Mouse (Mus musculus) CH12.LX (cell line): ENCODE measurements at regions not wholly inside any gene's neighbourhood (a gene's known extent, or its start where the extent isn't known, plus 50 kb on each side); places are given as distances from the start of the nearest gene placed in this dataset.

ENCODE experiments used
- DNase-seq: peaks from one replicate; pipeline ENCODE4 v3.0.0-alpha.2; 2013; ENCODE audit errors: extremely low read depth
- H3K27ac ChIP-seq: 2 replicates; pipeline ENCODE4 v1.5.1; 2012; ENCODE audit warnings: low read depth, mild to moderate bottlenecking, control low read depth, moderate library complexity; ENCODE audit not compliant: insufficient read depth
- H3K27me3 ChIP-seq: replicated peaks from 2 replicates; pipeline ENCODE3; 2012; ENCODE audit warnings: inconsistent platforms
- H3K36me3 ChIP-seq, 2 experiments: replicated peaks in 1 of 2; 2 replicates each; pipeline versions ENCODE3 to v1.6.1; 2012; ENCODE audit warnings: inconsistent platforms in 1 of 2, low read length in 1 of 2, mild to moderate bottlenecking in 1 of 2, mixed read lengths in 1 of 2, moderate library complexity in 1 of 2; ENCODE audit not compliant: control insufficient read depth in 1 of 2, insufficient read depth in 1 of 2
- H3K4me1 ChIP-seq, 2 experiments: 2 replicates each; pipeline ENCODE4 v1.6.1; 2012; ENCODE audit warnings: inconsistent platforms in 1 of 2, moderate library complexity in 1 of 2; ENCODE audit not compliant: insufficient read depth in 2 of 2, control insufficient read depth in 1 of 2
- H3K4me2 ChIP-seq: 2 replicates; pipeline ENCODE4 v1.6.1; 2012; ENCODE audit warnings: low read depth, mild to moderate bottlenecking, control low read depth; ENCODE audit not compliant: poor library complexity, insufficient read depth, severe bottlenecking
- H3K4me3 ChIP-seq, 3 experiments: fragments of 150-350 bp in 1 of 3; sonication (generic) in 1 of 3; replicated peaks in 1 of 3; 2 replicates each; pipeline versions ENCODE3 to v1.5.1; 2011 to 2012; ENCODE audit warnings: low read depth in 2 of 3, low read length in 2 of 3, mild to moderate bottlenecking in 2 of 3, moderate library complexity in 2 of 3, control low read depth in 1 of 3, improper control_type of control experiment in 1 of 3, inconsistent platforms in 1 of 3, mixed read lengths in 1 of 3; ENCODE audit not compliant: poor library complexity in 1 of 3
- H3K79me2 ChIP-seq: replicated peaks from 2 replicates; pipeline ENCODE4 v1.6.1; 2012; ENCODE audit warnings: mild to moderate bottlenecking, moderate library complexity; ENCODE audit not compliant: control insufficient read depth, poor library complexity, insufficient read depth, severe bottlenecking; ENCODE audit errors: extremely low read depth
- H3K9ac ChIP-seq: 2 replicates; pipeline ENCODE4 v1.6.1; 2012; ENCODE audit warnings: low read depth, mild to moderate bottlenecking, control low read depth, moderate library complexity; ENCODE audit not compliant: insufficient read depth
- H3K9me3 ChIP-seq: replicated peaks from 2 replicates; pipeline ENCODE3; 2012; ENCODE audit warnings: low read length, inconsistent platforms, mixed read lengths
- CHD1 ChIP-seq: IDR thresholded peaks from 2 replicates; pipeline ENCODE4 v1.6.1; 2012; ENCODE audit warnings: low read depth, low read length, improper control_type of control experiment, inconsistent platforms
- CHD2 ChIP-seq: IDR thresholded peaks from 2 replicates; pipeline ENCODE4 v1.6.1; 2011; ENCODE audit warnings: low read length, improper control_type of control experiment
- CTCF ChIP-seq, 2 experiments: IDR thresholded peaks in 1 of 2; conservative IDR thresholded peaks in 1 of 2; 2 replicates each; pipeline ENCODE4 v1.5.1; 2011 to 2012; ENCODE audit warnings: low read depth in 2 of 2, low read length in 2 of 2, improper control_type of control experiment in 1 of 2, inconsistent platforms in 1 of 2, mild to moderate bottlenecking in 1 of 2, moderate library complexity in 1 of 2
- E2F4 ChIP-seq: IDR thresholded peaks from 2 replicates; pipeline ENCODE4 v1.6.1; 2011; ENCODE audit warnings: low read depth, low read length, improper control_type of control experiment; ENCODE audit not compliant: insufficient replicate concordance
- ELF1 ChIP-seq: IDR thresholded peaks from 2 replicates; pipeline ENCODE4 v1.6.1; 2014; ENCODE audit warnings: low read depth, mild to moderate bottlenecking, inconsistent platforms, low read length, improper control_type of control experiment
- EP300 ChIP-seq: IDR thresholded peaks from 2 replicates; pipeline ENCODE4 v1.6.1; 2011; ENCODE audit warnings: low read length, improper control_type of control experiment
- GABPA ChIP-seq: IDR thresholded peaks from 2 replicates; pipeline ENCODE4 v1.6.1; 2012; ENCODE audit warnings: low read depth, low read length, improper control_type of control experiment, inconsistent platforms; ENCODE audit not compliant: insufficient replicate concordance
- HCFC1 ChIP-seq: IDR thresholded peaks from 2 replicates; pipeline ENCODE4 v1.6.1; 2012; ENCODE audit warnings: low read depth, mild to moderate bottlenecking, inconsistent platforms, low read length, improper control_type of control experiment
- JUN ChIP-seq: IDR thresholded peaks from 2 replicates; pipeline ENCODE4 v1.6.1; 2011; ENCODE audit warnings: low read depth, mild to moderate bottlenecking, low read length, improper control_type of control experiment, moderate library complexity; ENCODE audit not compliant: insufficient read depth
- MAFK ChIP-seq: IDR thresholded peaks from 2 replicates; pipeline ENCODE4 v1.6.1; 2011; ENCODE audit warnings: low read length, improper control_type of control experiment; ENCODE audit not compliant: insufficient replicate concordance
- MEF2A ChIP-seq: IDR thresholded peaks from 2 replicates; pipeline ENCODE4 v1.6.1; 2014; ENCODE audit warnings: low read depth, mild to moderate bottlenecking, inconsistent platforms, low read length, improper control_type of control experiment, borderline replicate concordance
- MYC ChIP-seq: IDR thresholded peaks from 2 replicates; pipeline ENCODE4 v1.6.1; 2011; ENCODE audit warnings: low read depth, mild to moderate bottlenecking, improper control_type of control experiment, low read length
- NELFE ChIP-seq: IDR thresholded peaks from 2 replicates; pipeline ENCODE4 v1.6.1; 2011; ENCODE audit warnings: low read depth, low read length, improper control_type of control experiment
- NRF1 ChIP-seq: IDR thresholded peaks from 2 replicates; pipeline ENCODE4 v1.6.1; 2014; ENCODE audit warnings: low read depth, mild to moderate bottlenecking, inconsistent platforms, low read length, improper control_type of control experiment, moderate library complexity
- PAX5 ChIP-seq: IDR thresholded peaks from 2 replicates; pipeline ENCODE4 v1.6.1; 2012; ENCODE audit warnings: low read length, inconsistent platforms, mixed read lengths
- POLR2A ChIP-seq: IDR thresholded peaks from 2 replicates; pipeline ENCODE4 v1.6.1; 2011; ENCODE audit warnings: low read depth, mild to moderate bottlenecking, improper control_type of control experiment, low read length
- POLR2AphosphoS2 ChIP-seq: IDR thresholded peaks from 2 replicates; pipeline ENCODE4 v1.6.1; 2011; ENCODE audit warnings: low read depth, low read length, improper control_type of control experiment
- RCOR1 ChIP-seq: conservative IDR thresholded peaks from 2 replicates; pipeline ENCODE4 v1.6.1; 2012; ENCODE audit warnings: low read depth, mild to moderate bottlenecking, inconsistent platforms, low read length, improper control_type of control experiment
- SMC3 ChIP-seq: IDR thresholded peaks from 2 replicates; pipeline ENCODE4 v1.6.1; 2011; ENCODE audit warnings: low read depth, low read length, improper control_type of control experiment
- TBP ChIP-seq: conservative IDR thresholded peaks from 2 replicates; pipeline ENCODE4 v1.6.1; 2011; ENCODE audit warnings: low read depth, low read length, improper control_type of control experiment
- UBTF ChIP-seq: IDR thresholded peaks from 2 replicates; pipeline ENCODE4 v1.6.1; 2012; ENCODE audit warnings: low read depth, mild to moderate bottlenecking, inconsistent platforms, low read length, improper control_type of control experiment, moderate library complexity
- USF2 ChIP-seq: conservative IDR thresholded peaks from 2 replicates; pipeline ENCODE4 v1.6.1; 2011; ENCODE audit warnings: low read depth, low read length, improper control_type of control experiment
- ZMIZ1 ChIP-seq: IDR thresholded peaks from 2 replicates; pipeline ENCODE4 v1.6.1; 2012; ENCODE audit warnings: low read depth, mild to moderate bottlenecking, inconsistent platforms, low read length, improper control_type of control experiment
- ZNF384 ChIP-seq: IDR thresholded peaks from 2 replicates; pipeline ENCODE4 v1.6.1; 2012; ENCODE audit warnings: low read depth, low read length, improper control_type of control experiment, inconsistent platforms
- dilution Hi-C: fragments of 300-500 bp; cut with MboI; formaldehyde crosslinking; loops from 2 replicates; pipeline ENCODE4 v1.14.3; 2020; ENCODE audit warnings: low sequenced_read_pairs; ENCODE audit not compliant: extremely low pct_unique_long_range_greater_than_20kb, extremely low pct_ligation_motif_present
- in situ Hi-C: fragments of 300-500 bp; cut with MboI; formaldehyde crosslinking; loops from 3 replicates; pipeline ENCODE4 v1.14.3; 2019; ENCODE audit warnings: low sequenced_read_pairs, low pct_ligation_motif_present, low pct_unique_long_range_greater_than_20kb, mixed read lengths

DNA sequence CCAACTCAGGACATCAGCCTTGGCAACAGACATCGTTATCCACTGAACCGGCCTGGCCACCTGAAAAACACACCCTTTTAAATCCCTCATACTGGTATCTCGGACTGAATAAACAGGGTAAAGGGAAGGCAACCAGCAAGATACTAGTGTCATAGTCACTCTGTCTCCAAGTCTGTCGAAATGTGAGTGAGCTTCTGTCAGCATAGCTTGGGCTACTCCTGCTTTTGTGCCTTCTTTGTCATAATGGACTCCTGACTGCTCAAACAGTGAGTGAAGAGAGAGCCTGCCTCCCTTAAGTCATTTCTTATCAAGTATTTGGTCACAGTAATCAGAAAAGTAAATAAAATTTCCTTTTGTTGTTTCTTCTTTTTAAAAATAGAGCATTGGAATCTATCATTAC lies 53.0 kb upstream of the Lsm8 start:
- Histone ChIP-seq H3K36me3 (no peaks in the 10 kb centered on the region), H3K9me3 (no peaks in the 10 kb centered on the region), H3K27me3 (no peaks in the 10 kb centered on the region), H3K27ac (no peak overlapping the region), H3K9ac (no peak overlapping the region), H3K4me1 (peaks cover 3 to 5% of the 10 kb centered on the region in 2 experiments; a peak in 1 of 4 replicates), H3K4me3 (no peak overlapping the region), H3K79me2 (no peaks in the 10 kb centered on the region), H3K4me2 (peak overlapping the region; percentile 21; the same call in 1 of the 2 replicates)
- in situ Hi-C loops (no loop called here), dilution Hi-C loops (no loop called here)
- no peak for TF ChIP-seq POLR2A
- TF ChIP-seq RCOR1, result no peak
- TF ChIP-seq CHD2, result no peak
- TF ChIP-seq NRF1, result no peak
- TF ChIP-seq MYC, result no peak
- TF ChIP-seq ZNF384, result no peak
- TF ChIP-seq NELFE, result no peak
- TF ChIP-seq MEF2A, result no peak
- TF ChIP-seq CHD1, result no peak
- no peak for TF ChIP-seq SMC3
- no peak for DNase-seq

DNA sequence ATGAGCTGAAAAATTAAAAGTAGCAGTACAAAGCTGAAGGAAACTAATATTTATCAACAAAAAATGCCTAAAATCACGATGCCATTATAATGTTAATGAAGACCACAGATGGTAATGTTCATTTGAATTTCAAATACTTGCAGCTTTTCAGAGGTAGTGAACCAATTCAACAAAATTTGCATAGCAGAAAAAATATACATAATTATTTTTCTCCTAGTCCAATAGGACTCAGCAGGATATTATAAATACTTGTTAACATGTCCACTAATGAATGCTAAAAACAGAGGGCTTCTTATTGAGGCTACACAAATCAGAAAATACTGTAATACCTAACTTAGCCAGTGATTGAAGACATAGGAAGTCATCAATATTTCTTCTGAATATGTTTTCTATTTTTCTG lies 52.5 kb upstream of the Lsm8 start:
- H3K4me1 ChIP-seq, result peaks cover 3 to 6% of the 10 kb centered on the region in 2 experiments; a peak in 3 of 4 replicates
- DNase-seq, result no peak
- no peak overlapping the region for H3K4me3 ChIP-seq
- dilution Hi-C loops (no loop called here), in situ Hi-C loops (no loop called here)
- no peak overlapping the region for H3K9ac ChIP-seq
- H3K27me3 ChIP-seq, result no peaks in the 10 kb centered on the region
- H3K4me2 ChIP-seq, result no peak overlapping the region
- H3K27ac ChIP-seq, result no peak overlapping the region
- no peaks in the 10 kb centered on the region for H3K79me2 ChIP-seq
- TF ChIP-seq POLR2A (no peak), POLR2AphosphoS2 (no peak), CHD2 (no peak), JUN (no peak), ELF1 (no peak), TBP (no peak), ZMIZ1 (no peak), HCFC1 (no peak), MAFK (no peak), EP300 (no peak), UBTF (no peak), CTCF (conservative IDR thresholded peaks at IDR 0.05 in 1 of 2, IDR thresholded peaks at IDR 0.05 in 1 of 2; ENCODE audit: low read depth in 2 of 2, low read length in 2 of 2) (no peak), E2F4 (no peak), USF2 (no peak), PAX5 (no peak), NELFE (no peak), ZNF384 (no peak), MYC (no peak), GABPA (no peak), SMC3 (no peak)
- H3K9me3 ChIP-seq, result no peaks in the 10 kb centered on the region
- H3K36me3 ChIP-seq, result no peaks in the 10 kb centered on the region
